Mouse (Mus musculus): Measurements from ENCODE around the gene Tspan18.

The Tspan18 gene

GRCm38 (mm10) chr2:93217015-93217414, 117.3 kb downstream of the Tspan18 start:
- DNase-seq (ENCODE audit: extremely low spot score): peak; percentile 88

- DNase-seq (ENCODE audit: extremely low spot score): no peak
These were observed 118.5 kb downstream of the Tspan18 start for GRCm38 (mm10) chr2:93215790-93216189.

GRCm38 (mm10) chr2:93214192-93214591, 120.1 kb downstream of the Tspan18 start:
- no peak for DNase-seq (ENCODE audit: extremely low spot score)

GRCm38 (mm10) chr2:93212865-93213264, 121.4 kb downstream of the Tspan18 start:
- DNase-seq (ENCODE audit: extremely low spot score): no peak

- DNase-seq (ENCODE audit: extremely low spot score): no peak
These were observed 121.9 kb downstream of the Tspan18 start for GRCm38 (mm10) chr2:93212386-93212785.

GRCm38 (mm10) chr2:93206126-93206525, 128.2 kb downstream of the Tspan18 start:
- no peak for DNase-seq (ENCODE audit: extremely low spot score)

- no peak for DNase-seq (ENCODE audit: extremely low spot score)
These were observed 129.7 kb downstream of the Tspan18 start for GRCm38 (mm10) chr2:93204571-93204970.

- peak; percentile 69 for DNase-seq (ENCODE audit: extremely low spot score)
These were observed 130.6 kb downstream of the Tspan18 start for GRCm38 (mm10) chr2:93203682-93204081.

GRCm38 (mm10) chr2:93202782-93203181, 131.5 kb downstream of the Tspan18 start:
- no peak for DNase-seq (ENCODE audit: extremely low spot score)

- DNase-seq (ENCODE audit: extremely low spot score): no peak
These were observed 132.3 kb downstream of the Tspan18 start for GRCm38 (mm10) chr2:93201997-93202396.

- DNase-seq (ENCODE audit: extremely low spot score): no peak
These were observed 133.5 kb downstream of the Tspan18 start for GRCm38 (mm10) chr2:93200681-93201340.

GRCm38 (mm10) chr2:93199531-93199974, 134.8 kb downstream of the Tspan18 start:
- DNase-seq (ENCODE audit: extremely low spot score): peak; percentile 66

- peak; percentile 89 for DNase-seq (ENCODE audit: extremely low spot score)
These were observed 135.5 kb downstream of the Tspan18 start for GRCm38 (mm10) chr2:93198846-93199245.

- DNase-seq (ENCODE audit: extremely low spot score): no peak
These were observed 140.5 kb downstream of the Tspan18 start for GRCm38 (mm10) chr2:93193806-93194205.

- DNase-seq (ENCODE audit: extremely low spot score): no peak
These were observed 141.6 kb downstream of the Tspan18 start for GRCm38 (mm10) chr2:93192671-93193080.

- no peak for DNase-seq (ENCODE audit: extremely low spot score)
These were observed 142.1 kb downstream of the Tspan18 start for GRCm38 (mm10) chr2:93192182-93192560.

- DNase-seq (ENCODE audit: extremely low spot score): no peak
These were observed 142.7 kb downstream of the Tspan18 start for GRCm38 (mm10) chr2:93191488-93192181.

- no peak for DNase-seq (ENCODE audit: extremely low spot score)
These were observed 143.4 kb downstream of the Tspan18 start for GRCm38 (mm10) chr2:93190771-93191487.

GRCm38 (mm10) chr2:93188761-93189458, 145.4 kb downstream of the Tspan18 start:
- DNase-seq (ENCODE audit: extremely low spot score): no peak

GRCm38 (mm10) chr2:93188020-93188760, 146.1 kb downstream of the Tspan18 start:
- DNase-seq (ENCODE audit: extremely low spot score): peak; percentile 59

GRCm38 (mm10) chr2:93187323-93187996, 146.8 kb downstream of the Tspan18 start, which contains the start of gene Trp53i11:
Gene Trp53i11, plus strand, starts transcription at chr2:93187548.
- peak; percentile 90 for DNase-seq (ENCODE audit: extremely low spot score)

All from embryo, embryonic 9.5 days (tissue).